Mouse (Mus musculus) frontal cortex, postnatal 14 days (tissue): ENCODE results near the gene 4930432K21Rik.

ENCODE experiments used
- DNase-seq, 2 experiments: peaks; one replicate each; pipeline ENCODE4 v3.0.0; 2022; ENCODE audit warnings: low spot score in 2 of 2

Gene 4930432K21Rik

DNA sequence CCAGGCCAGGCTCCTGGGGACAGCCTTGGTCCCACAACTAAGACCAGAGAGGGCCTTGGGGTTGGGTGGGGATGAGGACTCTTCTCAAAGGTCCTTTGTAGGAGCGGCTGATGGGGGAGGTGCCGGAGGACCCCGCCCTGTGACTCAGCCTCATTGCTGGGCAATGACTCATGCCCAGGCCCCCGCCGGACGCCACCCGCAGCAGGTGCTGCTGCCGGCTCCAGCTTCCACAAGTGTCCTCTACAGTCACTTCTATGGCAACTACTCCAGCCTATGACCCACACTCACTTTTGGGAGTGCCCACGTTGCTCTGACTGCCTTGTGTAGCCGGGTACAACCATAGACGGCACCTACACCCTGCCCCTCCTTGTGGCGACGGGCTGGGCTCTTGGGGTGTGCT lies 44.2 kb downstream of the 4930432K21Rik start:
- no peak for DNase-seq

DNA sequence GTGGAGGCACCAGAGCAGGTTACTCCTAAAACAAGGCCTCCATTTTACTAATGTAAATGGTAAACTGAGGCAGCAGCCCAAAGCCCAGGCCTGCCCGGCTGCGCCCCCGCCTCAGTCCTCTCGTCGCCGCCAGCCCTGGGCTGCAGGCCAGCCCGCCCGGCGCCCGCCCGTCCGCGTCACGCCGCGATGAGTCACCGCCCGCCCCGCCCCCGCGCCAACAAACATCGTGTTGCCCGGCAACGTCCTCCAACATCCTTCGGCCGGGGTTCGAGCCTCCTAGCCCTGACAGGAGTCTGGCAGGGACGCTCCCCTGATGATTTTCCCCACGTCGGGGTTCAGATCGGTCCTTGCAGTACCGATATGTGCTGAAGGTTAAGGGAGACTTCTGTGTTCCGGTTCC lies 44.7 kb downstream of the 4930432K21Rik start:
- peak in 1 of 2 experiments; percentile 49 for DNase-seq

DNA sequence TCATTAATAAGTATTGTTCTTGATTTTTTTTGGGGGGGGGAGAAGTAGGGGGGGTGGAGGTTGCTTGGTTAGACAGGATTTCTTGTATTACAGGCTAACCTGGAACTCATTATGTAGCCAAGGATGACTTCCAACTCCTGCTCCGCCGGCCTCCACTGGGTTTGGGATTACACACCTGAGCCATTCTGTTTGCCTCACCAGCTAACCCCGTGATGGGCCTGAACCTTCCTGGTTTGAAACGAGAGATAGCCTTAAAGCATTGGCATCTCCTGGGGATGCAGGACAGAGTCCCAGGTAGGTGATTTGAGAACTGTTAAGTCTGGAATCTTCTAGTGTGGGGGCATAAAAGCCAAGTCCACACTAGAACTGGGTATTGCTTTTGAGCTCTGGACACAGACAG lies 45.3 kb downstream of the 4930432K21Rik start:
- DNase-seq = no peak

DNA sequence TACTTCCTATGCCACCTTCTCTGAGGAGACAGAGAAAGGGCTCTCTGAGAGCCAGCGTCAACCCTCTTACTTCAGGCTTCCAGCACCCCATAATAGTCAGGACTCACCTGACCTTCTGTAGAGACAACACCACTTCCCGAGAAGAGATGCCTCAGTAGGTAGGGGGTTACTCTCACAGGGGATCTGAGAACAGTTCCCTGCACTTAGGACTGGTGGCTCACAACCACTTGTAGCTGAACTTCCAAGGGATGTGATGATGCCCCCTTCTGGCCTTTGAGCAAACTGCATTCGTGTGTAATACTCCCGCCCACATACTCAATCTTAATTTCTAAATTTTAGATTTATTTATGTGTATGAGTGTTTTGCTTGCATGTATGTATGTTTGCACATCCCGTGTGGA lies 45.7 kb downstream of the 4930432K21Rik start:
- DNase-seq = no peak

DNA sequence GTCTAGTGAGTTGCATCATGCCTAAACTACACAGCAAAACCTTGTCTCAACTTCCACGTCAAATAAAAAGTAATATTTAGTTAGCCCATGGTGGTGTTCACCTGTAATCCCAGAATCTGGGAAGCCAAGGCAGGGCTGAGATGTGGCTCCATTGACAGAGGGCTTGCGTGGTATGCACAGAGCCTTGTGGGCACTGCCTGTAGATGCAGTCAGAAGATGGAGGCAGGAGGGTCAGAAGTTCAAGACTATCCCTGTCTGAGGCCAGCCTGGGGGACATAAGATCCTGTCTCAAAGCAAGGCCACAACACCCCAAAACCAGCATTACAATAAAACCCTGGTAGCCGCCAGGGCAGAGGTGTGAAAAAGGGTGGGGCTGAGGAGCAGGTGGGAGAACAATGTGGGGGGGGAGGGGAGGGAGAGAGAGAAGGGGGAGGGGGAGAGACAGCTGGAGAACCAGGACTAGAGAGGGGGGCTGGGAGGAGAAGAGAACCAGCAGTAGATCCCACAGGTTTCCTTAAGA lies 46.5 kb downstream of the 4930432K21Rik start:
- DNase-seq = no peak

DNA sequence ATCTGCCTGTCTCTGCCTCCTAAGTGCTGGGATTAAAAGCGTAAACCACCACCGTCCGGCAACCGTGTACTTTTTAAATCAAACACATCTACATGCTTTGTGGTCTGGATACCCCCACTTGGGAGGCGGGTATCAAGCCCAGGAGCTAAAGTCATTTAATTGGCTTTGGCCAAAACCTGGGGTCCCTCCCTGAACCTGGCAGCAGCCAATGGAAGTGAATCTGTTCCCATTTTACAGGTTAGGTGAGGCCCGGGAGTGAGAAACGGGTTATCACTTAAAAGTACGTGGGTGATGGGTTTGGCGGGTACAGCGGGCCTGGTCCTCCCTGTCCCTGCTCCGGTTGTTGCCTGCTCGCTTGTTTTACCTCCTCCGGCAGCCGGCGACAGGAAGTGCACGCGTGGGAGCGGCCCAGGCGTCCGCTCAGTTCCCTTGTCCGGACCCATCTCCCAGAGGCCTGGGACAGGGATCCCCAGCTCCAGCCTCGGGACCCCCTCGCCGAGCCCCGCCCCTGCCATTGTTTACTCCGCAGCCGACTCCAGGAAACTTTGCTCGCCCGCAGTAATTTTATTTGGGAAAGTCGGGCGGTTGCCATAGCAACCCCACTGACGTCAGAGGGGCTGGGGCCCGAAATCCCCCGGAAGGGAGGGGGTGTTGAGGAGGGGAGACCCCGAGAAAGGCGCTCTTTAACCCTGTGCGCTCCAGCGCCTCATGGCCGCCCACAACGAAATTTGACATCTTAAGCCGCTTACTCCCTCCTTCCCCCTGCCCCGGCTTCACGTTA lies 49.5 kb downstream of the 4930432K21Rik start:
- DNase-seq = peak; percentile 68

DNA sequence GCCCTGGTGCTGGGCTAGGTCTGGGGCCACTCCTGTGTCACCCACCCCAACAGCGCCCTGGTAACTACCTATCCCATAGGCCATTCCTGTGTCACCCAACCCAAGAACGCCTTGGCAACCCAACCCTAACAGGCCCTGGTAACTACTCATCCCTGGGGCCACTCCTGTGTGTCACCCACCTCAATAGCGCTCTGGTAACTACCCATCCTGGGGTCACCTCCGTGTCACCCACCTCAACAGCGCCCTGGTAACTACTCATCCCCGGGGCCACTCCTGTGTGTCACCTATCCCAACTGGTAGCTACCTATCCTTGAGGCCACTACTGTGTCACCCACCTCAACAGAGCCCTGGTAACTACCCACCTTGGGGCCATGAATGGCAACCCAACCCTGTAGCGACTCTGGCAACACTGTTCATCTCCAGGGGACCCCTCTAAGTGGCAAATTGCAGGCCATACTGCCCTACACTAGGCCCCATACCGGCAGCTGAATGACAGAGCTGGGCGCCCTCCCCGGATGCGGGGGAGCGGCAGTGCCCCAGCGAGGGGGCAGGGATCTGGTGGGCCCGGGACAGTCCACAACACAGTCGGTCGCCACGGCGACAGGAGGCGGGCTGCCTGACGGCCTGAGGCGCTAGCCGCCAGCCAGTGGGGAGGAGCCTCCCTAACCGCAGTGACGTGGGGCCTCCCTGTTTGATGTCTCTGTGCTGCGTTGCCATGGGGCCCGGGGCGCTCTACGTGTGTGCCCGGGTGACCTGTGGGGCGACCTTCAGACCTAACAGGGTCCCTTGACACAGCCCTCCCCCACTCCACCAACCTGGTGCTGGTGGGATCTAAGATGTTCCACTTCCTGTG lies 50.3 kb downstream of the 4930432K21Rik start:
- DNase-seq = peak; percentile 73 to 78

DNA sequence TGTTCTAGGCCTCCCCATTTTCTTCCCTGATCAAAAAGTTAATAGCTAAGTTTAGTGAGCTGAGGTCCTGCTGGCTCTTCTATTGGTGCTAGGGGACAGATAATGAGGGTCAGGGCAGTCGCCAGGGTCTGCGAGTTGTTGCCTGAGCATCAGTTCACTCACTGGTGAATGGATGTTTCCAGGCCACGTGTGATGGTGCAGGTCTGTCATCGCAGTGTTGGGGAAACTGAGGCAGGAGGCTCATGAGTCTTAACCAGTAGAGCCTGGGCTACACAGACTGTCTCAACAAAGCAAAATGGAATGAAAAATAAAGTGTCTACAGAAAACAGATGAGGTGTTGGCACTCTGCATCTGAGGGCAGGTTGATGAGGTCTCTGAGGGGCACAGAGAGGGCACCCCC lies 51.0 kb downstream of the 4930432K21Rik start:
- no peak for DNase-seq

DNA sequence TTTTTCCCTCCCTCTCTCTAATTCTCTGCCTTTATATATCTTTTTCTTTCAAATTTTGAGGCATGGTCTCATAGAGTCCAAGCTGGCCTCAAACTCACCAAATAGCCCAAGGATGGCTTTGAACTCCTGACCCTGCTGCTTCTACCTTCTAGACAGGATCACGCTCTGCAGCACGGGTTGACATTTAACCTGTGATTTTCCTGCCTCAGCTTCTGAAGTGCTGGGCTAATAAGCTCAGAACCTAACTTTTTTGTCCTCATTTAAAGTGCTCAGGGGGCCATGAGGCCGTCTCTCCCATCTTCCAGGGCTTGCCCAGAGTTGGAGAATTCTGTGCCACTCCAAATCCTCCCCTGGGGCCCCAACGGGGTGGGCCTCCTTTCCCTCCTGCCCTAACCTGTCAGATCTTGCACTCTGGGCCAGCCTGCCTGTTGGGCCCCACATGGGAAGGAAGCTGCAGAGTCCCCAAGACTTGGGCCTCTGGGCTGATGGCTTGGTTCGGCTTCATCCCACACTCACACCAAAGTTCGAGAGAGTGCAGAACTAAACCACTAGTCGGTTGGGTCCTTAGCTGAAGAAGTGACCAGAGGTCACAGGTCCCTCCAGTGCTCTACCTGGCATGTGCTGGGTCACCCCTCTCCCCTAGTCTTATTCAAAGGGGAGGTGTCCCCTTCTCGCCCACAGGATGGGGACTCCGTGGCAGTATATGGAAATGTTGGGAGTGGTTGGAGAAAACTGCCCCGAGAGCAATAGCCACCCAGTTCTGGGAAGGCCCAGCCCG lies 51.7 kb downstream of the 4930432K21Rik start:
- no peak for DNase-seq

DNA sequence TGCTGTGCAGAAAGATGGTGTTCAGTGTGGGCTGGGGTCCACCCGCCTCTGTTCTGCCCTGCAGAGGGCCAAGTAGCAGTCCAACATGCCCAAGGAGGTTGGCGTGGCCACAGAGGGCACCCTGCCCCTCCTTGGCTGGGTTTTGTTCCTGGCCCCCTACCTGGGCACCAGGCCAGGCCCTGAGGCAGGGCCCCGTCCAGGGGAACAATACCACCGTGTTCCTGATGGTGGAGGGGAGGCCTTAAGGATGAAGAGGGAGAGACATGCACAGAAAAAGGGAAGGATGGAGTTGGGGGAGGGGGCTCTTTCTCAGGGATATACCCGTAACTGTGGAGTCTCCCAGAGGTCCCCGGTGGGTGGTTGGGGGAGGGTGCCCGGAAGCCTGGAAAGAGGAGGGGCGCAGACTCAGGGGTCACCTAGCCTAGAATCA lies 52.3 kb downstream of the 4930432K21Rik start:
- DNase-seq = no peak

DNA sequence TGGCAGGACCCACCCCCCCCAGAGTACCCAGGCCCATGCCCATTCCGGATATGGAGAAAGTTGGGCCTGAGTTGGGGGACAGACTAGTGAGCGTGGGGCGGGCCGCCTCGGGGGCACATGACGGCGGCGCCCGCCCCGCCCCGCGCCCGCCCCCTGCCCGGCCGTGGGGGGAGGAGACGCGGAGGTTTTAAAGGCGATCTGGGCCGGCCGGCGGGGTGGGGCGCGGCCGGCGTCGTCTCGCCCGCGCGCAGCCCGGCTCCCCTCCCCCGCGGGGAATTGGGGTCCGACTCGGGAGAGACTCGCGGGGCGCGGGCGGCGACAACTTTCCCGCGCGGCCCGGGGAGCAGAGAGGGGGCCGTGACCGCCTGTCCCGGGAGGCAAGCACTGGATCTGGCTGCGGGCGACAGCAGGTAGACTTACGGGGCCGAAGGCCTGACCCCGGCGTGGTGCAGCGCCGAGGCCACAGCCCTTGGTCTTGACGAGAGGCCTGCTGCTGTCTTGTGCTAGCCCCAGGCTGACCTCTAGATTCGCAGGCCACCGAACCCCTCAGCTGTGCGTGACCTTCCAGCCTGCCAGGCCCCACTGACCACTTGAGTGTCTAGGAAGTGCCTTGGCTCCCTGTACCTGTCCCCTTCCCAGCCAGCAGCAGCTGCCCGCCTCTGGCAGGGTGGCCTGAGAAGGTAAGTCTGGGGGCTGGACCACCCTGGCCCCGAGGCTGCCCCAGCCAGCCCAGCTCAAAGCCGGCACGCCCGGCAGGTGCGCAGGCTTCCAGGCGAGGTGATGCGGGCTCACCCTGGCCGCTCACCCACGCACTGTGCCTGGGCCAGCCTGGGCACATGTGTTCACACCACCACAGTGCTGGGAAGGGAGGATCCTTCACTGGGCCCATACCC lies 53.1 kb downstream of the 4930432K21Rik start:
- no peak for DNase-seq

DNA sequence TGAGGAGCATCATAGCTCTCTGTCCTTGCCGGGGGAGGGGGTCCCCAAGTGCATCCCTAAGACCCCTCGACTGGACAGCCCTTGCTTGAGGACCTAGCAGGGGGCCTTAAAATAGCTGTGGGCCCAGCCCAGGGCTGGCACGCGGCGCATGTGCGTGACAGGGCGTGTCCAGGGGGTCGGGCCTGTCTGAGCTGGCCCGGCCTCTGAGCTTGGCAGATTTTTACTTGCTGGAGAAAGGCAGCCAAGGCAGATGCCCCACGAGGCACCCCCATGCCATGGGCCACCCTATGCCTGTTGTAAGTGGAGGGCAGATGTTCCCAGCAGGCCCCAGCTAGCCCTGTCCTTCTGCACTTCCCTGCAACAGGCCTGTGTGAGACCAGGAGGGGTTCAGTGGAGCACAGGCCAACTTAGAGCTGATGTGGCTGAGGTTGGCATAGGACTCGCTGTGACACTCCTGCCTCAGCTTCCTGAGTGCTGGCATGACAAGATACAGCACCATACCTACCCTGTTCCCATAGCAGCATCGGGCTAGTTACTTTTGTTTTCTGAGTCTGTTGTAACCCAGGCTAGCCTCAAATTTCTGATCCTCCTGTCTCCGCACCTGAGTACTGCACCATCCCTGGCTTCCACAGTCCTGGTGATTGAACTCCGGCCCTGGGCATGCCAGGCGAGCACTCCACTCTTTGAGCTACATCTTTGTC lies 53.9 kb downstream of the 4930432K21Rik start:
- peak in 1 of 2 experiments; percentile 43 for DNase-seq

DNA sequence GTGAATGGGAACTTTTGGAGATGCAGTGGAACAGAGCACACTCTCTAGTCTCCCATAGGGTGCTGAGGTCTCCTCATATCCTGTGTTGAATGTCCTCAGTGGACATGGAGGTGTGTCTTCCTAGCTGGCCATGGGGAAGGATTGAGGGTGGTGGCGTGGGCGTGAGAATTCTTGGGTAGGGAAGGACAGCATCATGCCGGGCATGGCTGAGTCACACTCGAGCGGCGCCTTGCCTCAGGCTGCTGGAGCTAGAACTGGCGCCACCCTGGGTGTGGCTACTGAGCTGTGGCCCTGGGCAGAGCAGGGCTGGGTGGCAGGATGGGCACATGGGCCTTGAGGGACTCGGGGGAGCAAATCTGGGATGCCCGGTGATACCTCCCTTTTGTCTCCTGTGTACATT lies 54.6 kb downstream of the 4930432K21Rik start:
- no peak for DNase-seq

DNA sequence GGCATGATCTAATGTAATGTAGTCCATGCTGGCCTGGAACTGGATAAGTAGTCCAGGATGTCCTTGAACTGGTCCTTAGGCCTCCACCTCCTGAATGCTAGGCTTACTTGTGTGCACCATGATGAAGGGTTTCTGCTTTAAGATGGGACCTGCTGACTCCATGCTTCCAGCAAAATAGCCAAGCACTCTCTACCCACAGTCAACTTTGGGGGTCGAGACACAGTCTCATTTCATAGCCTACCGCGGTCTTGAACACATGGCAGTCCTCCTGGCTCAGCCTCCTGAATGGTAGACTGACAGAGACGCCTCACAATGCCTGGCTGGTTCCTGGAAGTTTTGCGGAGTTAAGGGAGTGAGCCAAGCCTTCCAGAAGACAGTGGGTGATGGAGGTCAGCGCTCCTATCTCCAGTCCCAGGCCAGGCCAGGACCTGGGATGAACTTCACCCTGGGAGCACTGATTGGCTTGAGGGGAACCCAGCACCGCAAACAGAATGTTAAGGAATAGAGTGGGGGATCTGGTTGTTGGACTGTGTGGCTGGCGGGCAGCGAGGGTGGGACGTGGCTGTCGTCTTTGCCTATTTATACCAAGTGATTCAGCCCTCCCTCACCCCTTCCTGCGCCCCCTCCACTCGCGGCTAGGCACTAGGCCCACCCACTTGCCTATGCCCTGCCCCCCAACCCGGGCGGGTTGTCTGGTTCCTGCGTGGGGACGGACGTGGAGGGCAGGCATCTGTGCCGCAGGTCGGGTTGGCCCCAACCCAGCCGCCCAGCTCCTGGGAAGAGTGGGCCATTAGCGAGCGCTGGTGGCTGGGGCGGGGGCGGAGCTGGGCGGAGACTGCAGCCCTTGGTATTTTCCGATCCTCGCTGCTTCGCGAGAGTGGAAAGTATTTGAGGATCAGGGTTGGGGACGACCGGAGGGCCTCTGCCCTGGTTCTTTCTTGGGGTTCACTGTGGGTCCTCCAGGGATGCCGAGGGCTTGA lies 55.4 kb downstream of the 4930432K21Rik start:
- DNase-seq = peak; percentile 61 to 73

DNA sequence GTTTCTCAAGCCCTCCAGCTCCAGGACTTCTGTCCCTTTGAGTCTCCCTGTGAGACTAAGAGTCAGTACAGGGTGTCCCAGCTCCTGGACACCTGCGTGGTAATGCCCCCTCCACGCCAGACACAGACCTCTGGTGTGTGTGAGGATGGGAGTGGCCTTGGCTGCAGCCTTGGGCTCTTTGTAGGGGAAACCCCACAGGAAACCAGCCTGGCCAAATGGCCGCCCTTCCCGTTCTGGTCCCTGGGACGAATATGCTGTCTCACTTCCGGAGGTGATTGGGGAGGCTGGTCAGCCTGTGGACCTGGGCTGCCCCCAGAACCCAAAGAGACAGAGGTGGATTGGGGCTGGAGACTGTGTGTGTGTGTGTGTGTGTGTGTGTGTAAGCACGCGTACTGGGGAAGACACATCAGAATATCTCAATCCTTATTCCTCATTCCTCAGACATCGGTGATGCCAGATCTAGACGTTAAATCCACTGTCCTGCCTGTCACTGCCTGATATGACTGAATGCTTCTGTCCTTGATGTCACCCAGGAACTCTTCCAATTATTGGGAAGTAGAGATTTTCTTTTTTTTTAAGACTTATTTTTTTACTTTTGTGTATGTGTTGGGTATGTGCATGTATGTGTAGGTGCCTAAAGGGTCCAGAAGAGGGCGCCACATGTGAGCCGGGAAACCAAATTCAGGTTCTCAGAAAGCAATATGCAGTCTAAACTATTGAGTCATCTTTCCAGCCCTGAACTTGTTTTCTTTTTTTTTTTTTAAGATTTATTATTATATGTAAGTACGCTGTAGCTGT lies 56.3 kb downstream of the 4930432K21Rik start:
- DNase-seq = peak in 1 of 2 experiments; percentile 56

DNA sequence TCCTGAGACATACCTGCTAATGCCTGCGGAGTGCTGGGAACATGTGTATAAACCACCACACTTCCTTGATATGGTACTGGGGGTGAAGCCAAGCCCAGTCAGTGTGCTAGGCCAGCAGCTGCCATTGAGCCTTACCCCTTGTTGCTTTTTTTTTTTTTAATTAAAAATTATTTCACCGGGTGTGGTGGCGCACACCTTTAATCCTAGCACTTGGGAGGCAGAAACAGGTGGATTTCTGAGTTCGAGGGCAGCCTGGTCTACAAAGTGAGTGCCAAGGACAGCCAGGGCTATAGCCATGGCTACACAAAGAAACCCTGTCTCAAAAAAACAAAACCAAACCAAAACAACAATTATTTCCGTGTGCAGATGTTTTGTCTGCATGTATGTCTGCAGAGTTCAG lies 57.2 kb downstream of the 4930432K21Rik start:
- DNase-seq = no peak

DNA sequence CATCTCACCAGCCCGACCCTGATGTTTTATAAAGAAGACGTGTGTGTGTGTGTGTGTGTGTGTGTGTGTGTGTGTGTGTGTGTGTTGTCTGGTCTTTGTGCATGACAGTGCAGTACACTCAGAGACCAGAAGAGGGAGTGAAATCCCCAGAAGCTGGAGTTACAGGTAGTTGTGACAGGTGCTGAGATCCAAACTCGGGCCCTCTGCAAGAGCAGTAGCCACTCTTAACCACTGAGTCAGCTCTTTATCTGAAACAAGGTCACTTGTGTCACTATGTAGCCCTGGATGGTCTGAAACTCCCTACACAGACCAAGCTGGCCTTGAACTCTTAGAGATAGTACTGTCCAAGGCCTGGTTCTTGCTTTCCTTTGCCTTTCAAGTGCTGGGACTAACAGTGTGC lies 58.8 kb downstream of the 4930432K21Rik start:
- no peak for DNase-seq

DNA sequence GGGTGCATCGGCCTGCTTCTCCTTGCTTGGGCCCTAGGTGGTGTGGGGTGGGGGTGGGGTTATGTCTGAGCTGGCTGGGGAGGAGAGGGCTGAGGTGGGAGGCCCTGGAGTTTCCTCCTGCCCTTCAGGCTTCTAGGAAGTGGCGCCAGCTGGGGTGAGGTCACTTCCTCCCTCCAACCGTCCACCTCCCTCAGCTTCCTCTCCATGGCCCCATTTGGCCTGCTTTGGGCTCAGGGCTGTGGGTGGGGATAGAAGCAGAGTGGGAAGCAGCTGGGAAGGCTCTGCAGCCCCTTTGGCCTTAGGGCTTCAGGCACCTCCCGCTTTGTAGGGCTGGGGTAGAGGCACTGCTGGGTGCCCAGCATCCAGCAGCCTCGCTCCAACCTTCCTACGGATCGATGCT lies 60.0 kb downstream of the 4930432K21Rik start:
- DNase-seq = no peak
